Mouse (Mus musculus) bone marrow macrophage, adult 2 months (primary cell): ENCODE data around the gene 1700014D04Rik.

Experiments used
- CTCF ChIP-seq: IDR thresholded peaks from 2 replicates; pipeline ENCODE4 v1.5.1; 2012; ENCODE audit warnings: low read depth, mild to moderate bottlenecking, low read length, moderate library complexity
- POLR2A ChIP-seq: IDR thresholded peaks from 2 replicates; pipeline ENCODE4 v1.6.1; 2012; ENCODE audit warnings: mild to moderate bottlenecking, low read depth, low read length, borderline replicate concordance

GRCm38 (mm10) chr13:59731652-59732051 lies 14.9 kb downstream of the 1700014D04Rik start, which contains the start of gene Spata31d1d:
- no peak for TF ChIP-seq POLR2A
- no peak for TF ChIP-seq CTCF
